Mouse (Mus musculus): ENCODE data around the gene Lbx1. TPM values are rescaled to one million over a fixed set of nuclear protein-coding genes. Genes with fewer than 3 reads are reported as not detected.

Lbx1 gene
- polyA plus RNA-seq, 1 experiment from 2014 or later, result 0.04 TPM

DNA sequence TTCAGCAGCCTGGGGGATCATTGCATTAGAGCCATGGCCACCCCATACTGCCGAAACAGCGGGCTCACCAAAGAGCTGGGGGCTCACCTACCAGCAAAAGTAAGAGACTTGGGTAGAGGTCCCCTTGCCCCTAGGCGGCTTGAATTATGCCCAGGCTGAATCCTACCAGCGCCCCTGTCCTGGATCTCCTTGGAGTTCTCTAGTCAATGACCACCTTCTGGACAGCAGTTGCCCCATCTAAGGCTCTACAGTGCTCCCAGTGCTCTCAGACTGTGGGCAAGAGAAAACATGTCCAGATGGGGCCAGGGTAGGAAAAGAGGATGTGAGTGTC lies 6.4 kb upstream of the Lbx1 start:
- H3K27me3 ChIP-seq (ENCODE audit: insufficient read depth, low read length), result peaks cover 88% of the 10 kb centered on the region
- no peak overlapping the region for H3K4me2 ChIP-seq (ENCODE audit: low read length)
- no peak overlapping the region for H3K4me3 ChIP-seq (replicated peaks; ENCODE audit: low read depth, low read length)
- no peak overlapping the region for H3K27ac ChIP-seq
- H3K4me1 ChIP-seq (replicated peaks; ENCODE audit: insufficient read depth, low read length), result no peaks in the 10 kb centered on the region
- TF ChIP-seq CTCF (IDR thresholded peaks at IDR 0.05; ENCODE audit: low read depth), result no peak
- DNase-seq (ENCODE audit: low spot score) (no peak), ATAC-seq (replicated peaks; ENCODE audit: low FRiP score, low read depth) (no peak)
- no peaks in the 10 kb centered on the region for H3K9me3 ChIP-seq (replicated peaks; ENCODE audit: low read length)
- WGBS, result 14% methylated on average over 4 of the region's 4 CpGs
- H3K36me3 ChIP-seq (ENCODE audit: insufficient read depth, low read length), result no peaks in the 10 kb centered on the region
- no peak overlapping the region for H3K9ac ChIP-seq (ENCODE audit: low read depth, low read length)

DNA sequence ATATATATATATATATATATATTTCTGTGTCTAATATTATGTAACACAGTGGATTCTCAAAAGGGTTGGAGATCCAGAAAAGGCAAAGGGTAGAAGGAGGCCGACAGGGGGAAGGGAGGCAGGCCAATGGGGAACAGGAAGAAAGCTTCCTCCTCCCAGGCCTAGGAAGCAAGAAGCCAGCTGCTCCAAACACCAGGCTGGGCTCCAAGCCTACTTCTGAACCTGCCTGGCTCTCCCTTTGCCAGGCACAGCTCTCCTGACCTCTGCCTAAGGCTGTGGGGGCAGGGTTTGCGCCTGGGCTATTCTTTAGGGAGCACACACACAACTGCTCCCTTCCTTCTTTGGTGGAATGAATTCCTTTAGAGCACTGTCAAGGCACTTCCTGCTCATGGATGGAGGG lies 4.4 kb upstream of the Lbx1 start:
- H3K27me3 ChIP-seq (ENCODE audit: insufficient read depth, low read length), result peaks cover 94% of the 10 kb centered on the region
- no peak for TF ChIP-seq CTCF (IDR thresholded peaks at IDR 0.05; ENCODE audit: low read depth)
- DNase-seq (ENCODE audit: low spot score) (no peak), ATAC-seq (replicated peaks; ENCODE audit: low FRiP score, low read depth) (no peak)
- WGBS, result 13% methylated on average over 2 of the region's 2 CpGs
- H3K4me2 ChIP-seq (ENCODE audit: low read length), result no peak overlapping the region
- no peaks in the 10 kb centered on the region for H3K9me3 ChIP-seq (replicated peaks; ENCODE audit: low read length)
- no peak overlapping the region for H3K4me3 ChIP-seq (replicated peaks; ENCODE audit: low read depth, low read length)
- H3K36me3 ChIP-seq (ENCODE audit: insufficient read depth, low read length), result no peaks in the 10 kb centered on the region
- H3K9ac ChIP-seq (ENCODE audit: low read depth, low read length), result no peak overlapping the region
- H3K27ac ChIP-seq, result no peak overlapping the region
- H3K4me1 ChIP-seq (replicated peaks; ENCODE audit: insufficient read depth, low read length), result peaks cover 15% of the 10 kb centered on the region; the same call in 1 of the 2 replicates

DNA sequence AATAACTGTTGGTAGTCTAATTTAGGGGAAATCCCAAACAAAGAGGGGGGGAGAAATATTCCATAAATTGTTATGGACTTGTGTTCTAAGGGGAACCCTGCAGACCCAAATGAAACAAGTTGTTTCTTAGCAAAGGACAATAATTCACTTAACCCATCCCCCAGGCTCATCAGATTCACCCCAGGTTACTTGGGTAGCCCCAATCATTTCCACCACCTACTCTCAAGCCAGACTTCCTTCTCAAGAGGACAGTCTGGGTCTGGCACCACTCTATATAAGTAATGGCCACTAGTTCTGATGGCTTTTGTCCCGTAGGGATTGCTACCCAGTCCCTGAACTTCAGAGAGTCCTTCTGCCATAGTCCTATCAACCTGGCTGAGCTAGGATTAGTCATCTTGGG lies 3.6 kb upstream of the Lbx1 start:
- H3K9ac ChIP-seq (ENCODE audit: low read depth, low read length), result no peak overlapping the region
- no peak overlapping the region for H3K4me3 ChIP-seq (replicated peaks; ENCODE audit: low read depth, low read length)
- ATAC-seq (replicated peaks; ENCODE audit: low FRiP score, low read depth) (no peak), DNase-seq (ENCODE audit: low spot score) (no peak)
- no peak for TF ChIP-seq CTCF (IDR thresholded peaks at IDR 0.05; ENCODE audit: low read depth)
- peaks cover 94% of the 10 kb centered on the region for H3K27me3 ChIP-seq (ENCODE audit: insufficient read depth, low read length)
- no peak overlapping the region for H3K4me2 ChIP-seq (ENCODE audit: low read length)
- no peaks in the 10 kb centered on the region for H3K9me3 ChIP-seq (replicated peaks; ENCODE audit: low read length)
- peaks cover 21% of the 10 kb centered on the region; the same call in 1 of the 2 replicates for H3K4me1 ChIP-seq (replicated peaks; ENCODE audit: insufficient read depth, low read length)
- H3K36me3 ChIP-seq (ENCODE audit: insufficient read depth, low read length), result no peaks in the 10 kb centered on the region
- WGBS, result 17% methylated on average over 1 of the region's 1 CpGs
- H3K27ac ChIP-seq, result no peak overlapping the region

DNA sequence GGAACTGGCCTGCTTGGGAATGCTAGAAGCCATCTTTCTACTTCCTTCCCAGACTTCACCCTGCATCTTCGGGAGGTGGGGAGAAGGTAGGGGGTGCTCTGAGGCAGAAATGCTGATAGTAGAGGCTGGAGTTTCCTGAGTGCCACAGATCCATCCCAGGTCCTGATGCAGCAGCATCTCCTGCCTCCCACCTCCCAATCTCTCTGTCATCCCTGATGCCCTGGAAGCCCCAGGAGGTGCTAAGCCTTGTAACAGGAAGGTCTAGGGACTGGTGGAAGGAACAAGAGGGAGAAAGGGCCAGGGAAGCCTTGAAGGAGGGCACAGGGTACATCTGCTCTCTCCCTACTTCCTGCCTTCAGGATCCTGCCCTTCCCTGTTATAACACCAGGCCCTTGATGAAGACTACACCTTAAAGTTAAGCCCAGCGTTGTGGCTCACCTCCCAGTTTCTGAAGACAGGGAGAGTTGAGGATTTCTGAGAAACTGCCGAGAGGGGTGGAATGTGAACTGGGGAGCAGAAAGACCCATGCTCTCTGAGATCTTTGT lies 2.1 kb upstream of the Lbx1 start:
- Histone ChIP-seq H3K27ac (no peak overlapping the region), H3K4me2 (ENCODE audit: low read length) (no peak overlapping the region), H3K36me3 (ENCODE audit: insufficient read depth, low read length) (no peaks in the 10 kb centered on the region), H3K27me3 (ENCODE audit: insufficient read depth, low read length) (peaks cover 94% of the 10 kb centered on the region), H3K4me3 (replicated peaks; ENCODE audit: low read depth, low read length) (no peak overlapping the region), H3K4me1 (replicated peaks; ENCODE audit: insufficient read depth, low read length) (peaks cover 29% of the 10 kb centered on the region), H3K9ac (ENCODE audit: low read depth, low read length) (no peak overlapping the region), H3K9me3 (replicated peaks; ENCODE audit: low read length) (no peaks in the 10 kb centered on the region)
- DNase-seq (ENCODE audit: low spot score) (no peak), ATAC-seq (replicated peaks; ENCODE audit: low FRiP score, low read depth) (no peak)
- 11% methylated on average over 3 of the region's 3 CpGs for WGBS
- TF ChIP-seq CTCF (IDR thresholded peaks at IDR 0.05; ENCODE audit: low read depth), result no peak

DNA sequence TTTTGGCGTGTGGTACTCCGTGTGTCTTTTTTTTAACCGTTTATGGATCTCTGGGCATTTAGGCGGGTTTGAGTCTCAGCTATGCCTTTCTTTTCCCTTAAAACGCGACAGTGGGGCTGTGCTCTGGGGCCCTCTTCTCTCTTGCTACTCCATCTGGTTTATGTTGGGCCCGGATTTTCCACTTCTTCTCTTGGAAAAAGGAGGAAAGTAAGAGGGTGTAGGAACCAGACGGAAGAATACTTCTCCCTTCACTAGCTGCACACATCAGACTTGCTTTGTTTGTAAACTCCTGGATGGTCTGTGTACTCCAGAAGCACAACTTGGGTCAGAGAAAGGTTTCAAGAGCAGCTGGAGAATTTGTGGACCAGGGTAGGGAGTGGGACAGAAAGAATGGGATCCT lies 1.5 kb upstream of the Lbx1 start:
- H3K4me2 ChIP-seq (ENCODE audit: low read length), result no peak overlapping the region
- H3K36me3 ChIP-seq (ENCODE audit: insufficient read depth, low read length), result no peaks in the 10 kb centered on the region
- ATAC-seq (replicated peaks; ENCODE audit: low FRiP score, low read depth) (no peak), DNase-seq (ENCODE audit: low spot score) (no peak)
- H3K4me1 ChIP-seq (replicated peaks; ENCODE audit: insufficient read depth, low read length), result peaks cover 29% of the 10 kb centered on the region
- TF ChIP-seq CTCF (IDR thresholded peaks at IDR 0.05; ENCODE audit: low read depth), result no peak
- no peak overlapping the region for H3K4me3 ChIP-seq (replicated peaks; ENCODE audit: low read depth, low read length)
- WGBS, result 6% methylated on average over 8 of the region's 8 CpGs
- H3K9ac ChIP-seq (ENCODE audit: low read depth, low read length), result no peak overlapping the region
- peaks cover 96% of the 10 kb centered on the region for H3K27me3 ChIP-seq (ENCODE audit: insufficient read depth, low read length)
- H3K27ac ChIP-seq, result no peak overlapping the region
- H3K9me3 ChIP-seq (replicated peaks; ENCODE audit: low read length), result no peaks in the 10 kb centered on the region

DNA sequence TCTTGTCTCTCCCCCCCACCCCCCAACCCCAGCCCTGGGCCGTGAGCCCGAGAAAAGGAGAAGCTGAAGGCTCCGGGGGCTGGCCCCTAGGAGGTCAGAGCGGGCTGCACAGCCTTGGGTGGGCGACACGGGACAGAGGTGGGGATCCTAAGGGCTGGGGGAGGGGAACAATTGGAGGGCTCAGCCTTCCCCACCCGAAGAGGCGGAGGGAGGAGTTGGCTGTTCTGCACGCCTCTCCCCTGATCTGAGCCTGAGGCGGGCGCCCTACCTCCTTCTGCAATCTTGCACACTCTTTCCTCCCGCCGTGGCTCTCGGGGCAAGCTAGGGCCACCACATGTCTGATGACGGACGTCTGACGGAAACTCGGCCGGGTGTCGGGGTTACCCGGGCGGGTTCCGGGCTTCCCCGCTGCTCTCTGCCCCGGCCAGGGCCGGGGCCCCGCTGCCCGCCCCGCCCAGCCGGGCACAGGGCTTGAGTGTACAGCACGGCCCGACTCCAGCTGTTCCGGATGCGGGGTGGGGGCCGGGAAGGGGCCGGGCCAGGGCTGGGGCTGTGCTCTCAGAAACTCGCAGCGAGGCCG lies 841 bp upstream of the Lbx1 start:
- no peak for DNase-seq (ENCODE audit: low spot score)
- Histone ChIP-seq H3K36me3 (ENCODE audit: insufficient read depth, low read length) (no peaks in the 10 kb centered on the region), H3K27ac (no peak overlapping the region), H3K4me3 (replicated peaks; ENCODE audit: low read depth, low read length) (peak overlapping the region; percentile 33), H3K4me2 (ENCODE audit: low read length) (peak overlapping the region; percentile 54), H3K27me3 (ENCODE audit: insufficient read depth, low read length) (peaks cover 95% of the 10 kb centered on the region), H3K9ac (ENCODE audit: low read depth, low read length) (no peak overlapping the region), H3K4me1 (replicated peaks; ENCODE audit: insufficient read depth, low read length) (peaks cover 29% of the 10 kb centered on the region), H3K9me3 (replicated peaks; ENCODE audit: low read length) (no peaks in the 10 kb centered on the region)
- ATAC-seq (replicated peaks; ENCODE audit: low FRiP score, low read depth), result peak; percentile 52; the same call in 1 of the 2 replicates
- TF ChIP-seq CTCF (IDR thresholded peaks at IDR 0.05; ENCODE audit: low read depth), result no peak
- under 1% methylated on average over 37 of the region's 39 CpGs for whole genome bisulfite sequencing

DNA sequence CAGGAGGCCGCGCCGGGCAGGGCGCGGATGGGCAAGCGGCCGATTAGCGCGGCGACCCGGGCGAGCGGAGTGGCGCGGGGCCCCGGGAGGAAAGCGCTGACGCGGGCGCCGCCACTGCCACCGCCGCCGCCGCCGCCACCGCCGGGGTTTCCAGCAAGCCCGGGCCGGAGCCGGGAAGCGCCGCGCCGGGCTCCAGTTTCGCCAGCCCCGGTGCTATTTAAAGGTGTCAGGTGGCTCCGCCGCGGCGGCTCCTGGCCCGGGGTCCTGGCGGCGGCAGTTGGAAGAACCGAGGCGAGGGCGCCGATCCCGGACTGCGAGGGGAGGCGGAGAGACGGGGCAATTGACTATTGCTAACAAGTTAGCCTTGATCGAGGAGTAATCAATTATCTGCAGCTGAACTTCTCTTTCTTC lies 276 bp downstream of the Lbx1 start:
- no peak for ATAC-seq (replicated peaks; ENCODE audit: low FRiP score, low read depth)
- no peak for DNase-seq (ENCODE audit: low spot score)
- Histone ChIP-seq H3K36me3 (ENCODE audit: insufficient read depth, low read length) (no peaks in the 10 kb centered on the region), H3K4me1 (replicated peaks; ENCODE audit: insufficient read depth, low read length) (peaks cover 35% of the 10 kb centered on the region), H3K27ac (no peak overlapping the region), H3K9me3 (replicated peaks; ENCODE audit: low read length) (no peaks in the 10 kb centered on the region), H3K9ac (ENCODE audit: low read depth, low read length) (no peak overlapping the region), H3K4me3 (replicated peaks; ENCODE audit: low read depth, low read length) (peak overlapping the region; percentile 33), H3K27me3 (ENCODE audit: insufficient read depth, low read length) (peaks cover 87% of the 10 kb centered on the region), H3K4me2 (ENCODE audit: low read length) (peak overlapping the region; percentile 54)
- no peak for TF ChIP-seq CTCF (IDR thresholded peaks at IDR 0.05; ENCODE audit: low read depth)
- 0% methylated on average over 37 of the region's 53 CpGs for WGBS
